Mouse (Mus musculus) thymus, postnatal 25 days (tissue): ENCODE measurements around the gene Ifitm5.

ENCODE experiments used
- DNase-seq: peaks from one replicate; pipeline ENCODE4 v3.0.0; 2022

Ifitm5 gene

DNA sequence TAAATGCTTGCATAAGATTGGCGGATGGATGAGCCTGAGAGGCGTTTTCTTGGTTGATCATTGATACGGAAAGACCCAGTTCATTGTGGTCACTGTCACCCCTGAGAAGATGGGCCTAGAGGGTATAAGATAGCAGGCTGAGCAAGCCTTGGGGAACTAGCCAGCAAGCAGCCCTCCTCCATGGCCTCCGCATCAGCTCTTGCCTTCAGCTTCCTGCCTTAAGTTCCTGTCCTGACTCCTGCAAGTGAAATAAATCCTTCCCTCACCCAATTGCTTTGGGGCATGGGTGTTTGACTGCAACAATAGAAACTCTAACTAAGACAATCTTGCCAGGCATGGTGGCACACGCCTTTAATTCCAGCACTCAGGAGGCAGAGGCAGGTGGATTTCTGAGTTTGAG lies 9.9 kb upstream of the Ifitm5 start:
- no peak for DNase-seq

GRCm38 (mm10) chr7:140959181-140959901 lies 9.2 kb upstream of the Ifitm5 start:
- peak; percentile 39 for DNase-seq

GRCm38 (mm10) chr7:140956556-140956869 lies 6.4 kb upstream of the Ifitm5 start:
- no peak for DNase-seq

GRCm38 (mm10) chr7:140955758-140956555 lies 5.9 kb upstream of the Ifitm5 start, which contains the start of the genes Gm45717 and Ifitm2:
Gene Gm45717 (minus strand): TSS chr7:140955937.
Gene Ifitm2 (minus strand): TSS chr7:140955987.
- no peak for DNase-seq

DNA sequence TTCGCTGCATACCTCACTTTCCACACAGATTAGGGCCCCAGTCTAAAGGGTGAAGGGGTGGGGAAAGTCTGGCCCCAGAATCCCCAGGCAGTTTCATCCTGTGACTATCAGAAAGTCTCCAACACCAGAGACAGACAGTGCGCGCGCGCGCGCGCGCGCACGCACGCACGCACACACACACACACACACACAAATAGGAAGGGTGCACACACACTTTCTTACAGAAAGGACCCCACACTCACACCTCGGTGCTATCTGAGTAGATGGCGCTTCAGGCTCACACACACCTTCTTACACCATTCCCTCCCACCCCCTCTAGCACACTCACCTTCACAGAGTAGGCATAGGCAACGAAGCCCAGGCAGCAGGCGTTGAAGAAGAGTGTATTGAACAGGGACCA lies 5.3 kb upstream of the Ifitm5 start:
- DNase-seq = no peak

DNA sequence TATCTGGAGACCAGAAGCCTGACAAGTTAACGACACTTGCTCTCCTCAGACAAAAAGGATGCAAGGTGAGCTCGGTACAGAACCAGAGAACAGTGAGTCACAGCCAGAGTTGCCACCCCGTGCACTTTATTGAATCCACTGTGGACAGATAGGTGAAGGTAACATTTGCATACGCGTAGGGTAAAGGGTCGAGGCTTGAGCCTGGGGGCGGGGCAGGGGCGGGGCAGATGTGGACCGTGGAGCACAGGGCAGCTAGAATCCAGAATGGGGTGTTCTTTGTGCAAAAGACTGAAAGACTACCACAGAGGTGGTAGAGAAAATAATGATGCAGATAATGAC lies 4.6 kb upstream of the Ifitm5 start:
- no peak for DNase-seq

DNA sequence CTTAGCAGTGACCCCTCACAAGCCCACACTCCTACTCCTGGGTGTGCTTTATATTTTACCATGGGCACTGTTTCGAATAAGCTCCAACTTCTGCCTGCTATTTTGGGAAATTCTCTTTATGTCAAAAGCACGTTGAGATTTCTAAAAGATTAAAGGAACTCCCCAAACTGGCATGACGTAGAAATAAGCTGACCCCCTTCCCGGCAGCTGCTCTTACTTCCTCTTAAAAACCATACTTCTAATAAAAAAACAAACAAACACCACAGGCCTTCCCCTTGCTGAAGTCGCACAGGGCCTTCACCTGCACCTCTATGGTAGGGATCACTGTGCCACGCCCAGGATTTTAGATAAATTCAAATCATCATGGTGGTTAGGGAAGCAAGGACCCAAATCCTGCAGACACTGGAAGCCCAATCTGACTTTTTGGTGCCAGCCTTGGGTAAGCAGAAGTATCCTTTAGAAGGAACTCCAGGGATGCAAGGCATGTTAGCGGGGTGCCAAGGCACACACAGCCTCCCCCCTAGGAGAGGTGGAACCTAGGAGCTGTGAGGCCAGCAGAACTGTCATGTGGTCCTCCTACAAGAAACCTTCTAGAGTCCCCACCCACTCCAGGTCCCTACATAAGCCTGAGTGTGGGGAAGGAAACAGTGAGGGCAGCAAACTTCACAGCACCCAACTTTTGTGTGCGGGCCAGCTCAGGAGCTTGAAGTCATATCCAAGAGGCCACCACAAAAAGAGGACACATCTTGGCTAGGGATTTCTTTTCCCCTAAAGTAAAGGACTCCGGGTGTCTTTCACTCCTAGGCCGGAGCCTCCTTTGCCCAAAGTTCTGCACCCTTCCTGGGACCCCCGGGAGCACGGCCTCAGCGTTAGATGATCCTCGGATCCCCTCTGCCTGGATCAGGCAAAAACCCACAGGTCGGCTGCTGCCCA lies 4.0 kb upstream of the Ifitm5 start:
- no peak for DNase-seq

- DNase-seq = no peak
Measured at GRCm38 (mm10) chr7:140953133-140953532, 3.0 kb upstream of the Ifitm5 start.

DNA sequence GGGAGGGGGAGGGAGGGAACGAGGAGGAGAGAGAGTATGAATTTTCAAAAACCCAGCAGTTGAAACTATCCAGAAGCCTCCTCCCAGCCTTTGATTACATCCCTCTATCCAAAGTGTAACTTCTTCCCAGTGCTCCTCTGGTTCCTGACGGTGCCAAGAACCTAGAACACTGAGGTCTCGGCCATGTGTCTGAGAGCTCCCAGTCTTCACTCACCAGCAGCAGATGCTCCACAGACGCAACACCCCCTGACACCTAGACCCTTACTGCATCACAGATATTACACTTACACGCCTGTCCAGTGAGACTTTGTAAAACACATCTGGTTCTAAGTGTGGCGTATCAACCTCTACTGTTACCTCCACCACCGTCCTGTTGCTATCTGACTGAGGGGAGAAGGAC lies 2.4 kb upstream of the Ifitm5 start:
- DNase-seq = no peak

GRCm38 (mm10) chr7:140951765-140952164 lies 1.7 kb upstream of the Ifitm5 start:
- DNase-seq = no peak

GRCm38 (mm10) chr7:140951051-140951450 lies 960 bp upstream of the Ifitm5 start:
- DNase-seq = no peak

DNA sequence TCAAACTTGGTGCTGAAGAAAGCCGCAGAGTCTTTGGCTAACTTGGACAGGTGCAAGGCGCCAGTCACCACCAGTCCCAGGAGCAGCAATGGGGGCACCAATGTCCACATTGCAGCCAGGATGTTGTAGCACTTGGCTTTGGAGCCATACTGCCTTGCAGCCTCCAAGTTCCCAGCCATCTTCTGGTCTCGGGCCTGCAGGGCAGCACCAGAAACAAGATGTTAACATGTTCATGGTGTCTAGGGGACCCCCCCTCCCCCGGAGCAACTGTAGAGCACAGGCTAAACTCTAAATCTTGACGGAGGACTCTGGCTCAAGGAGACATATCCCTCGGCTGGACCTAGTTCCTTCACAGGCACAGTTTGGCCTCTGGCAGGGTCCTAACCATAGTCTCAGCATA lies 836 bp downstream of the Ifitm5 start:
- DNase-seq = no peak

GRCm38 (mm10) chr7:140948161-140948560 lies 1.9 kb downstream of the Ifitm5 start:
- no peak for DNase-seq

- no peak for DNase-seq
Measured at GRCm38 (mm10) chr7:140946980-140947379, 3.1 kb downstream of the Ifitm5 start.

GRCm38 (mm10) chr7:140946311-140946710 lies 3.8 kb downstream of the Ifitm5 start:
- no peak for DNase-seq

DNA sequence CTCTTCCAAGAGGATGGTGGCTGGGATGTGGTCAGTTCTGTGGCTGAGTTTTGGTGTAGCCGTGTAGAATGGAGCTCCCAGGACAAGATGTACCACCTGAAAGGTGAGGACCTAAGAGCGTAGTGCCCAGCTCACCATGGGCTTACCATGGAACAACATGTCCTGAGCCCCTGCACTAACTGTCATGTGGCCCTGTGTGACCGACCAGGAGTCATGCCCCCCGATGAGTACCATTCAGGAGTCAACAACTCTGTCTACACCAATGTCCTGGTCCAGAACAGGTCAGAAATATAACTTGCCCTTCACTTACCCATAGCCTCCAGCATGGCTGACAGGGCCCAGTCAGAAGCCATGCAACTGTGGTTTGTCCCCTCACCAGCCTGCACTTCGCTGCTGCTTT lies 4.8 kb downstream of the Ifitm5 start:
- DNase-seq = no peak

DNA sequence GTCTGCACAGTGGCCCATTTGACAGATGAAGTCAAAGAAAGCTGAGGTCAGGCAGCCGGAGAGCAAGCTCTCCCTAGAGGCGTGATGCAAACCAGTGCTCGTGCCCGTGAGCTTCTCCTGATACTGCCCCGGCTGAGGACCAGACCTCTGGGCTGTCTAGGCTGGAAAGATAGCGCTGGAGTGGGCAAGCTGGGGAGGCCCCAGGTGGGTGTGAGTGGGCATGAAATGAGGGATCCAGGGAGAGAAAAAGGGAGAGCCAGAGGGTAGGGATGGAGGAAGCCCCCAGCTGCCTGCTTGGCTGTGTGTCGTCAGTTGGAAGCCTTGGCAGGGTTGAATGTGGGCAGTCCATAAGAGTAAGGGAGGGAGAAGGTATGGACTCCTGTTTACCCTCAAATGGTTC lies 5.9 kb downstream of the Ifitm5 start:
- DNase-seq = no peak

GRCm38 (mm10) chr7:140943356-140943755 lies 6.7 kb downstream of the Ifitm5 start:
- no peak for DNase-seq

DNA sequence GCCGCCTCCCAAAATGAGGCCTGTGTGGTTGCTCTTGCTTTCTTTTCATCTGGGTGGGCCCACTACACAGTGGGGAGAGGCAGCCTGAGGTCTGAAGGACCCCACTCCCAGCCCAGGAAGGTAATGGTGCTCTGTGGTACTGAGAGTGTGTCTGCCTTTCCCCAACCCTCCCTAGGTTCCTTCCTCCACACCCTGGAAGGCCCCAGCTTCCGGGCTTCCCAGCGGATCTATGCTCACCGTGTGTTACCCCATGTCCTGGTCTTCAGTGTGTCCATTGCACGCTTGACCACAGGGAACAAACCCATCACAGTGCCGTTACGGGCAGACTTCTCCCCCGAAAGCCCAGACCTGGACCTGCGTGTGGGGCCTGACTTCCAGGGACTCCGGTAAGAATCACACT lies 7.3 kb downstream of the Ifitm5 start:
- no peak for DNase-seq

DNA sequence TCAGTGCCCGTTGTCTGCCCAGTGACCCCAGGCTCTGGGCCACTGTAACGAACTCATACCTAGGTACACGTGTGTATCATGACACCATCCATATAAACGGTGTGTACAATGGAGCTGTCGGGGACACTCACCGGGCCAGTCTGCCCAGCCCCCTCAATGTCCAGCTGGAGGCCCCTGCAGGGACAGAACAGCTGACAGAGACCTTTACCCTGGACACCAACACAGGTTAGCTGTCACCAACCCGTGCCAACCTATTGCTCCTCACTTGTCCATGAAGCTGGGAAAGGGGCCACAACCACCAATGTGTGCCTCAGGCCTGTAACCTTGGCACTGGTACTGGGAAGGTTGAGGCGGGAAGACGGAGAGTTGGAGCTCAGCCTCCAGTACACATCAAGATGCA lies 7.8 kb downstream of the Ifitm5 start:
- DNase-seq = no peak

- DNase-seq = peak; percentile 81
Measured at GRCm38 (mm10) chr7:140941222-140942051, 8.7 kb downstream of the Ifitm5 start, which contains the start of gene Pgghg. Gene Pgghg (plus strand): TSS chr7:140941391.

GRCm38 (mm10) chr7:140939669-140940171 lies 10.4 kb downstream of the Ifitm5 start:
- no peak for DNase-seq
